Mouse (Mus musculus): ENCODE measurements around the gene Cdkn2d. TPM values are rescaled to one million over a fixed set of nuclear protein-coding genes. Genes with fewer than 3 reads are reported as not detected.
"Not testable (repeated sequence)": the region's sequence is repeated elsewhere in the genome, so short reads cannot be mapped to it uniquely, and the experiment has no call there.

Gene Cdkn2d
- polyA plus RNA-seq, 1 experiment from 2014 or later = 42.5 TPM

GRCm38 (mm10) chr9:21311695-21312094, 20.5 kb upstream of the Cdkn2d start:
- ATAC-seq = peak; percentile 65
- Histone ChIP-seq H3K9me3 (ENCODE audit: control insufficient read depth, low read length) (no peaks in the 10 kb centered on the region), H3K9ac (ENCODE audit: low read depth, low read length) (peak overlapping the region; percentile 62), H3K4me1 (ENCODE audit: control insufficient read depth, insufficient read depth, low read length) (no peaks in the 10 kb centered on the region), H3K27ac (ENCODE audit: low read length) (peak overlapping the region; percentile 58), H3K36me3 (ENCODE audit: control insufficient read depth, insufficient read depth, low read length) (no peaks in the 10 kb centered on the region), H3K4me3 (ENCODE audit: low read length) (peak overlapping the region; percentile 61), H3K4me2 (ENCODE audit: low read depth, low read length) (peak overlapping the region; percentile 47), H3K27me3 (replicated peaks; ENCODE audit: control insufficient read depth, insufficient read depth, low read length) (0 out of 2 replicates have a peak, but pooled peaks cover 5% of the 10 kb centered on the region)
- 18% methylated on average over 7 of the region's 7 CpGs for WGBS

- 0 out of 2 replicates have a peak, but pooled peaks cover 5% of the 10 kb centered on the region for H3K27me3 ChIP-seq (replicated peaks; ENCODE audit: control insufficient read depth, insufficient read depth, low read length)
- H3K27ac ChIP-seq (ENCODE audit: low read length) = no peak overlapping the region
- 67% methylated on average over 15 of the region's 15 CpGs for WGBS
- H3K4me2 ChIP-seq (ENCODE audit: low read depth, low read length) = no peak overlapping the region
- no peak for ATAC-seq
- H3K9me3 ChIP-seq (ENCODE audit: control insufficient read depth, low read length) = no peaks in the 10 kb centered on the region
- no peaks in the 10 kb centered on the region for H3K36me3 ChIP-seq (ENCODE audit: control insufficient read depth, insufficient read depth, low read length)
- no peak overlapping the region for H3K4me3 ChIP-seq (ENCODE audit: low read length)
- peaks cover 2% of the 10 kb centered on the region; the same call in 1 of the 2 replicates for H3K4me1 ChIP-seq (ENCODE audit: control insufficient read depth, insufficient read depth, low read length)
- no peak overlapping the region for H3K9ac ChIP-seq (ENCODE audit: low read depth, low read length)
Measured at GRCm38 (mm10) chr9:21309150-21309741, 18.0 kb upstream of the Cdkn2d start.

- Histone ChIP-seq H3K27ac (ENCODE audit: low read length) (peak overlapping the region; percentile 66), H3K9me3 (ENCODE audit: control insufficient read depth, low read length) (no peaks in the 10 kb centered on the region), H3K4me3 (ENCODE audit: low read length) (no peak overlapping the region), H3K4me2 (ENCODE audit: low read depth, low read length) (no peak overlapping the region), H3K9ac (ENCODE audit: low read depth, low read length) (no peak overlapping the region), H3K27me3 (replicated peaks; ENCODE audit: control insufficient read depth, insufficient read depth, low read length) (no peaks in the 10 kb centered on the region), H3K36me3 (ENCODE audit: control insufficient read depth, insufficient read depth, low read length) (0 out of 2 replicates have a peak, but pooled peaks cover 2% of the 10 kb centered on the region), H3K4me1 (ENCODE audit: control insufficient read depth, insufficient read depth, low read length) (peaks cover 2% of the 10 kb centered on the region; the same call in 1 of the 2 replicates)
- peak; percentile 81 for ATAC-seq
- WGBS = 51% methylated on average over 7 of the region's 7 CpGs
Measured at GRCm38 (mm10) chr9:21305065-21305464, 13.9 kb upstream of the Cdkn2d start.

- Histone ChIP-seq H3K27ac (ENCODE audit: low read length) (no peak overlapping the region), H3K4me1 (ENCODE audit: control insufficient read depth, insufficient read depth, low read length) (no peaks in the 10 kb centered on the region), H3K9ac (ENCODE audit: low read depth, low read length) (no peak overlapping the region), H3K27me3 (replicated peaks; ENCODE audit: control insufficient read depth, insufficient read depth, low read length) (no peaks in the 10 kb centered on the region), H3K4me3 (ENCODE audit: low read length) (no peak overlapping the region), H3K4me2 (ENCODE audit: low read depth, low read length) (no peak overlapping the region), H3K9me3 (ENCODE audit: control insufficient read depth, low read length) (no peaks in the 10 kb centered on the region), H3K36me3 (ENCODE audit: control insufficient read depth, insufficient read depth, low read length) (0 out of 2 replicates have a peak, but pooled peaks cover 2% of the 10 kb centered on the region)
- ATAC-seq = no peak
- WGBS = 81% methylated on average over 10 of the region's 10 CpGs
Measured at GRCm38 (mm10) chr9:21299014-21299413, 7.8 kb upstream of the Cdkn2d start.

- WGBS = 87% methylated on average over 3 of the region's 3 CpGs
- H3K4me2 ChIP-seq (ENCODE audit: low read depth, low read length) = no peak overlapping the region
- no peaks in the 10 kb centered on the region for H3K36me3 ChIP-seq (ENCODE audit: control insufficient read depth, insufficient read depth, low read length)
- peaks cover 18% of the 10 kb centered on the region for H3K4me1 ChIP-seq (ENCODE audit: control insufficient read depth, insufficient read depth, low read length)
- H3K27me3 ChIP-seq (replicated peaks; ENCODE audit: control insufficient read depth, insufficient read depth, low read length) = no peaks in the 10 kb centered on the region
- H3K9ac ChIP-seq (ENCODE audit: low read depth, low read length) = no peak overlapping the region
- no peaks in the 10 kb centered on the region for H3K9me3 ChIP-seq (ENCODE audit: control insufficient read depth, low read length)
- no peak overlapping the region for H3K4me3 ChIP-seq (ENCODE audit: low read length)
- no peak for ATAC-seq
- H3K27ac ChIP-seq (ENCODE audit: low read length) = no peak overlapping the region
Measured at GRCm38 (mm10) chr9:21292271-21292670, 1.1 kb upstream of the Cdkn2d start.

GRCm38 (mm10) chr9:21291868-21292267, 661 bp upstream of the Cdkn2d start:
- H3K27me3 ChIP-seq (replicated peaks; ENCODE audit: control insufficient read depth, insufficient read depth, low read length); H3K9me3 ChIP-seq (ENCODE audit: control insufficient read depth, low read length); H3K36me3 ChIP-seq (ENCODE audit: control insufficient read depth, insufficient read depth, low read length); ATAC-seq: not testable (repeated sequence)
- peak overlapping the region; percentile 67 for H3K9ac ChIP-seq (ENCODE audit: low read depth, low read length)
- 15% methylated on average over 7 of the region's 7 CpGs for WGBS
- H3K4me1 ChIP-seq (ENCODE audit: control insufficient read depth, insufficient read depth, low read length) = peaks cover 21% of the 10 kb centered on the region
- H3K4me3 ChIP-seq (ENCODE audit: low read length) = peak overlapping the region; percentile 49
- peak overlapping the region; percentile 86 for H3K27ac ChIP-seq (ENCODE audit: low read length)
- H3K4me2 ChIP-seq (ENCODE audit: low read depth, low read length) = peak overlapping the region; percentile 69

GRCm38 (mm10) chr9:21290589-21290988, 618 bp downstream of the Cdkn2d start:
- Histone ChIP-seq H3K27ac (ENCODE audit: low read length) (peak overlapping the region; percentile 83), H3K36me3 (ENCODE audit: control insufficient read depth, insufficient read depth, low read length) (no peaks in the 10 kb centered on the region), H3K27me3 (replicated peaks; ENCODE audit: control insufficient read depth, insufficient read depth, low read length) (no peaks in the 10 kb centered on the region), H3K9ac (ENCODE audit: low read depth, low read length) (peak overlapping the region; percentile 89), H3K4me1 (ENCODE audit: control insufficient read depth, insufficient read depth, low read length) (peaks cover 27% of the 10 kb centered on the region), H3K4me3 (ENCODE audit: low read length) (peak overlapping the region; percentile 81), H3K4me2 (ENCODE audit: low read depth, low read length) (peak overlapping the region; percentile 76), H3K9me3 (ENCODE audit: control insufficient read depth, low read length) (no peaks in the 10 kb centered on the region)
- ATAC-seq = no peak
- WGBS = under 1% methylated on average over 20 of the region's 20 CpGs

- Histone ChIP-seq H3K36me3 (ENCODE audit: control insufficient read depth, insufficient read depth, low read length) (no peaks in the 10 kb centered on the region), H3K4me1 (ENCODE audit: control insufficient read depth, insufficient read depth, low read length) (peaks cover 28% of the 10 kb centered on the region), H3K4me3 (ENCODE audit: low read length) (peak overlapping the region; percentile 81; the same call in 1 of the 2 replicates), H3K9ac (ENCODE audit: low read depth, low read length) (no peak overlapping the region), H3K27ac (ENCODE audit: low read length) (no peak overlapping the region), H3K4me2 (ENCODE audit: low read depth, low read length) (peak overlapping the region; percentile 76; the same call in 1 of the 2 replicates), H3K9me3 (ENCODE audit: control insufficient read depth, low read length) (no peaks in the 10 kb centered on the region), H3K27me3 (replicated peaks; ENCODE audit: control insufficient read depth, insufficient read depth, low read length) (no peaks in the 10 kb centered on the region)
- no peak for ATAC-seq
- 78% methylated on average over 2 of the region's 2 CpGs for WGBS
Measured at GRCm38 (mm10) chr9:21289337-21289671, 1.9 kb downstream of the Cdkn2d start.

- H3K4me2 ChIP-seq (ENCODE audit: low read depth, low read length) = peak overlapping the region; percentile 61
- peak overlapping the region; percentile 51 for H3K9ac ChIP-seq (ENCODE audit: low read depth, low read length)
- no peaks in the 10 kb centered on the region for H3K9me3 ChIP-seq (ENCODE audit: control insufficient read depth, low read length)
- no peaks in the 10 kb centered on the region for H3K27me3 ChIP-seq (replicated peaks; ENCODE audit: control insufficient read depth, insufficient read depth, low read length)
- ATAC-seq = no peak
- peak overlapping the region; percentile 86 for H3K4me3 ChIP-seq (ENCODE audit: low read length)
- 0 out of 2 replicates have a peak, but pooled peaks cover under 1% of the 10 kb centered on the region for H3K36me3 ChIP-seq (ENCODE audit: control insufficient read depth, insufficient read depth, low read length)
- H3K4me1 ChIP-seq (ENCODE audit: control insufficient read depth, insufficient read depth, low read length) = peaks cover 30% of the 10 kb centered on the region
- peak overlapping the region; percentile 60 for H3K27ac ChIP-seq (ENCODE audit: low read length)
- 70% methylated on average over 13 of the region's 13 CpGs for WGBS
Measured at GRCm38 (mm10) chr9:21288404-21289336, 2.5 kb downstream of the Cdkn2d start.
